ENCODE assay signal across 8 mouse cellular contexts in the genomic region with DNA sequence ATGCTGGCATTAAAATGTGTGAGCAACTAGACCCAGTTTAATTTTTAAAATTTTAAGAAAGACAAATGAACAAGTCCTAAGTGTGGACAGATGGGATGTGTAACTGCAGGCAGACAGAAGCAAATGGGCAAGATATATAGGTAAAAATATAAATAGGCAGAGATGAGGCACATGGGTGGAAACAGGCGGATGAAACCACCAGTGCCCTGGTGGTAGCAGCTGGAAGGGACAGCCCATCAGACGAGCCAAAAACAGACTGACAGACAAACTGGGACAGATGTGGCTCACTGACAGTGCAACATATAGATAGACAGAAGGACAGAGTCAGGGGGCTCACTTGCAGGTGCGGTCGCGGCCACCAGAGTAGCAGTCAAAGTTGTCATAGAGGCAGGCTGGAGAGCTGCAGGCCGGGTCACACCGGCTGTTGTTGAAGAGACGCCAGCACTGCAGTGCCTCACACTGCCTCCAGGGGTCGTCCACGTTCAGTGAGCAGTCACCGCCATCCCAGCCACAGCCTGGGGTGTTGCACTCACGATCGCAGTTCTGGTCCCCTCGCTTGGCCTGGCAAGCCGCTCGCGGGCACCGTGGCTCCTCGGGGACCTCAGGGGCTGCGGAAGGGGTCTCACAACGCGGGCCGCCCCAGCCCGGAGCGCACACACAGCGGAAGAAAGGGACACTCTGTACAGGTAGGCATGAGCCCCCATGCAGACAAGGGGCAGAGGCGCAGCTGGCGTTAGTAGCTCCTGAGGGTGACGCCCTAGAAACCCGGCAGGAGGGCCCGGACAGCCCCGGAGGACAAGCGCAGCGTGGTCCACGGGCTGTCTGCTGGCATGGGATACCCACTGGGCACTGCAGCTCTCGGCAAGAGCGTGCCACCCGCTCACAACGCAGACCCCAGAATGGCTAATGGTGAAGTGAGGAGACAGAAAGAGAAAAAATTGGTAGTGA. TPM values are rescaled to one million over a fixed set of nuclear protein-coding genes. Genes with fewer than 3 reads are reported as not detected.
A peak's percentile ranks its signal among the peaks of the same experiment; 100 is the strongest.
DNase-seq lines count a peak whose midpoint lies in the region; ATAC-seq lines count a peak whose summit lies in the region.

No protein-coding gene starts in this region.

- H3K36me3 ChIP-seq in hindbrain, embryonic 16.5 days (ENCODE audit: control insufficient read depth, insufficient read depth, low read length) = 0 out of 2 replicates have a peak, but pooled peaks cover 2% of the 10 kb centered on the region

- H3K9ac ChIP-seq in hindbrain, embryonic 16.5 days (ENCODE audit: low read depth, low read length) = peak overlapping the region; percentile 63

- no peaks in the 10 kb centered on the region for H3K27me3 ChIP-seq in hindbrain, embryonic 16.5 days (replicated peaks; ENCODE audit: control insufficient read depth, insufficient read depth, low read length)

- H3K27ac ChIP-seq in hindbrain, embryonic 16.5 days (ENCODE audit: low read depth, low read length) = no peak overlapping the region

- peak; percentile 78 for DNase-seq in T-cell, adult 2 months (ENCODE audit: low spot score)
- DNase-seq in cerebellum, postnatal 36 days = peak; percentile 82 to 86
- DNase-seq in gastrocnemius, adult 18-20 months (ENCODE audit: low spot score) = peak; percentile 91
- peak; percentile 78 to 80 for DNase-seq in left cerebral cortex, adult 18-20 months (ENCODE audit: low spot score in 2 of 2)
- peak; percentile 82 to 84 for DNase-seq in right cerebral cortex, adult 2 months (ENCODE audit: low spot score in 2 of 2)
- peak; percentile 84 for DNase-seq in urinary bladder, postnatal 14 days (ENCODE audit: low spot score)

- peaks cover 6% of the 10 kb centered on the region; the same call in 1 of the 2 replicates for H3K4me1 ChIP-seq in hindbrain, embryonic 16.5 days (ENCODE audit: control insufficient read depth, insufficient read depth, low read depth, low read length)

- WGBS in hindbrain, embryonic 16.5 days = 19% methylated on average over 39 of the region's 39 CpGs

- peak; percentile 70 for ATAC-seq in hindbrain, embryonic 16.5 days
- ATAC-seq in megakaryocyte, adult 5-6 weeks (ENCODE audit: poor library complexity, severe bottlenecking) = peak; percentile 98

- H3K9me3 ChIP-seq in hindbrain, embryonic 16.5 days (ENCODE audit: control insufficient read depth, low read length) = no peaks in the 10 kb centered on the region

- peak overlapping the region; percentile 41 for H3K4me3 ChIP-seq in hindbrain, embryonic 16.5 days (ENCODE audit: low read length)

- peak overlapping the region; percentile 62 for H3K4me2 ChIP-seq in hindbrain, embryonic 16.5 days (ENCODE audit: low read length)

RNA-seq across cellular contexts. Expression of a gene that starts 23.5 kb away (rescaled TPM):
- total RNA-seq in gastrocnemius, adult 18-20 months (2021) = 10 to 100 TPM in 1 of 2 experiments, 1 to 10 TPM in 1; 9.6 to 12.5 TPM
- 7.2 and 8.6 TPM in 2 replicates for polyA plus RNA-seq in hindbrain, embryonic 16.5 days (2015; fragmentation: Nextera tagmentation; extraction: Ambion mirVana)
- total RNA-seq in left cerebral cortex, adult 18-20 months (2021) = 1 to 10 TPM; 5.3 to 6.7 TPM
- 0.18 TPM in 1 of 2 replicates, not detected in the other for total RNA-seq in megakaryocyte, adult 5-6 weeks (2015)
- total RNA-seq in megakaryocyte, adult 5-6 weeks (2017) = 0.04 and 0.08 TPM in 2 replicates

RNA-seq across cellular contexts. Expression of a gene that starts 46.2 kb away (rescaled TPM):
- total RNA-seq in gastrocnemius, adult 18-20 months (2021) = under 1 TPM; 0.18 to 0.19 TPM
- polyA plus RNA-seq in hindbrain, embryonic 16.5 days (2015; fragmentation: Nextera tagmentation; extraction: Ambion mirVana) = 0.29 and 0.40 TPM in 2 replicates
- under 1 TPM; 0.23 to 0.42 TPM for total RNA-seq in left cerebral cortex, adult 18-20 months (2021)
- 0.07 and 0.23 TPM in 2 replicates for total RNA-seq in megakaryocyte, adult 5-6 weeks (2015)
- 0.20 TPM in 1 of 2 replicates, not detected in the other for total RNA-seq in megakaryocyte, adult 5-6 weeks (2017)

Comparison
In these comparisons a context has a peak if more than half of its experiments do, and no peak if none do; other contexts are left out.
1. RNA of a gene that starts 23.5 kb away (total RNA-seq): 9.6 to 12.5 TPM in gastrocnemius, adult 18-20 months and 5.3 to 6.7 TPM in left cerebral cortex, adult 18-20 months; 0.04 to 0.18 TPM in megakaryocyte, adult 5-6 weeks; every median in the first group is over 4 times any median in the second.
2. Peak in every context shown above with its lines, with median percentiles within 50 percentile points of each other: DNase-seq.